Mouse (Mus musculus) testis, adult 2 months (tissue): ENCODE data around the gene Lbhd1.

Experiments used
- CTCF ChIP-seq: fragments of 200-500 bp; IDR thresholded peaks from 2 replicates; pipeline ENCODE4 v1.5.1; 2012; ENCODE audit warnings: low read depth, mild to moderate bottlenecking, inconsistent platforms, low read length, moderate library complexity; ENCODE audit not compliant: control insufficient read depth, insufficient read depth, insufficient replicate concordance
- POLR2A ChIP-seq: fragments of 200-500 bp; IDR thresholded peaks from 2 replicates; pipeline ENCODE4 v1.6.1; 2012; ENCODE audit warnings: low read depth, mild to moderate bottlenecking, inconsistent platforms, low read length, moderate library complexity; ENCODE audit not compliant: control insufficient read depth

DNA sequence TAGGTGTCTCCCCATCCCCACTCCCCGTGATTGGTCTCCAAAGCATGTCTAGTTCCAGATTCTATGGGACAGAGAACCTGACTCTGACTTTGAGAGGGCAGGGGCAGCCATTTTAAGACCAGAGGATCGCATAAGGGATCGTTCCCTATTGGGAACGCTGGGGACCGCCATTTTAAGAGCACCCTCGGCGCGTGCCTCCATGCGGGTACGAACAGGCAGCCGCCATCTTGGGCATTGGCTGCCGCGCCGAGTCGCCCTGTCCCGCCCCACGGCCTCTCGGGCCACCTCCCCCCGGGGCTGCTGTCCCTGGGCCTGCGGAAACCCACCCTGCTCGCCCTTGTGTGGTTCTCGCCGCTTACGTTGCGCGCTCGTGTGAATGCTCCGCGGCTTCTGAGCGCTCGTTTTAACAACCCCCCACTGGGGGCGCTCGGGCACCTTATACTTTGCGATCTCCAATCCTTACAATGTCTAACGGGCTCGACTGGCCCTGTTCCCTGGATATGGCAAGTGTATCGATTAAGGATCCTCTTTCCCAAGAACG is 46.2 kb upstream of the Lbhd1 start, which contains the start of gene Bscl2:
- TF ChIP-seq CTCF, result peak; percentile 12; the same call in 1 of the 2 replicates
- TF ChIP-seq POLR2A, result peak; percentile 83
